Mouse (Mus musculus): ENCODE data around the gene Khdc4.

DNA sequence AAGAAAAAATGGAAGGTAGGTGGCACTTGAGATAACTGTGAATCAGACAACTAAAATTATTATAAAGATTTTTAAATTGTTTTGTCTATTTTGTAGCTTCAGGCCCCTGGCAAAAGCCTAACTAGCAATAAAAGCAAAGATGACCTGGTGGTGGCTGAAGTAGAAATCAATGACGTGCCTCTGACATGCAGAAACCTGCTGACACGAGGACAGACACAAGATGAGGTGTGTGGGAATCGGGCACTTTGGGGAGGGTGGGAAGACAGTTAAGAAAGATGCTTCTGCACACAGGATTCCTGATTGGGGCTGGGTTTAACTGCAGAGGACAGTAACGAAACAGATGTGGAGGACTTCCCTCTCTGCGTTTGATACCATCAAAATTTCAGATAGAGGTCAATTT lies 3.5 kb downstream of the Khdc4 start:
- TF ChIP-seq RAD21 (IDR thresholded peaks at IDR 0.05; ENCODE audit: low read depth, low read length) (no peak), RCOR1 (IDR thresholded peaks at IDR 0.05; ENCODE audit: low read depth, low read length) (no peak), TAL1 (IDR thresholded peaks at IDR 0.05; ENCODE audit: low read length) (no peak), POLR2AphosphoS2 (IDR thresholded peaks at IDR 0.05; ENCODE audit: low read length) (no peak), KAT2A (conservative IDR thresholded peaks at IDR 0.05; ENCODE audit: low read depth, low read length) (no peak), POLR2A (IDR thresholded peaks at IDR 0.05; ENCODE audit: control insufficient read depth in 1 of 2, insufficient read depth in 1 of 2, low read depth in 1 of 2, low read length in 2 of 2, poor library complexity in 1 of 2) (no peak), SMC3 (IDR thresholded peaks at IDR 0.05; ENCODE audit: low read depth, low read length) (no peak), CTCF (IDR thresholded peaks at IDR 0.05 in 2 of 3, conservative IDR thresholded peaks at IDR 0.05 in 1 of 3; ENCODE audit: control insufficient read depth in 1 of 3, insufficient read depth in 1 of 3, low read depth in 2 of 3, low read length in 3 of 3, poor library complexity in 1 of 3, severe bottlenecking in 1 of 3) (no peak), NELFE (IDR thresholded peaks at IDR 0.05; ENCODE audit: low read depth, low read length) (no peak)

Measured in MEL (cell line).